Mouse (Mus musculus) forebrain, embryonic 13.5 days (tissue): ENCODE measurements around the gene Gm14862. TPM values are rescaled to one million over a fixed set of nuclear protein-coding genes. Genes with fewer than 3 reads are reported as not detected.

Experiments used
- ATAC-seq: fragments of 200-750 bp; cut with Nextera tagmentation; 2 replicates; pipeline ENCODE4 v1.8.0; 2017
- H3K27ac ChIP-seq: fragments of 300-500 bp; sonication (generic); 2 replicates; pipeline ENCODE4 v1.5.1; 2015; ENCODE audit warnings: inconsistent platforms, mild to moderate bottlenecking, moderate library complexity
- H3K27me3 ChIP-seq: fragments of 300-500 bp; sonication (generic); 2 replicates; pipeline ENCODE4 v1.6.1; 2015; ENCODE audit warnings: mild to moderate bottlenecking, inconsistent platforms
- H3K36me3 ChIP-seq: fragments of 300-500 bp; sonication (generic); 2 replicates; pipeline ENCODE4 v1.6.1; 2015; ENCODE audit warnings: mild to moderate bottlenecking, inconsistent platforms; ENCODE audit not compliant: poor library complexity, severe bottlenecking
- H3K4me1 ChIP-seq: fragments of 300-500 bp; sonication (generic); 2 replicates; pipeline ENCODE4 v1.6.1; 2015; ENCODE audit warnings: inconsistent platforms
- H3K4me2 ChIP-seq: fragments of 300-500 bp; sonication (generic); 2 replicates; pipeline ENCODE4 v1.6.1; 2015; ENCODE audit warnings: inconsistent platforms, mild to moderate bottlenecking, moderate library complexity
- H3K4me3 ChIP-seq: fragments of 300-500 bp; sonication (generic); 2 replicates; pipeline ENCODE4 v1.5.1; 2015; ENCODE audit warnings: mild to moderate bottlenecking, inconsistent platforms
- H3K9ac ChIP-seq: fragments of 300-500 bp; sonication (generic); 2 replicates; pipeline ENCODE4 v1.6.1; 2015; ENCODE audit warnings: mild to moderate bottlenecking, inconsistent platforms
- H3K9me3 ChIP-seq: fragments of 300-500 bp; sonication (generic); replicated peaks from 2 replicates; pipeline ENCODE4 v1.6.1; 2016; ENCODE audit warnings: inconsistent platforms
- WGBS: fragments of 180-500 bp; shearing (Covaris S2); methylation state at CpG from one replicate; pipeline ENCODE4 v1.1.7; 2015; 5-methylcytosine and 5-hydroxymethylcytosine counted together
- polyA plus RNA-seq: library from polyadenylated mRNA; unstranded; fragments of >200 nt; fragmentation: Nextera tagmentation; extraction: Ambion mirVana; gene quantifications from 2 replicates; pipeline ENCODE4 v1.2.1, GENCODE M21; 2015

Gene Gm14862
- polyA plus RNA-seq, 1 experiment from 2014 or later = not detected

DNA sequence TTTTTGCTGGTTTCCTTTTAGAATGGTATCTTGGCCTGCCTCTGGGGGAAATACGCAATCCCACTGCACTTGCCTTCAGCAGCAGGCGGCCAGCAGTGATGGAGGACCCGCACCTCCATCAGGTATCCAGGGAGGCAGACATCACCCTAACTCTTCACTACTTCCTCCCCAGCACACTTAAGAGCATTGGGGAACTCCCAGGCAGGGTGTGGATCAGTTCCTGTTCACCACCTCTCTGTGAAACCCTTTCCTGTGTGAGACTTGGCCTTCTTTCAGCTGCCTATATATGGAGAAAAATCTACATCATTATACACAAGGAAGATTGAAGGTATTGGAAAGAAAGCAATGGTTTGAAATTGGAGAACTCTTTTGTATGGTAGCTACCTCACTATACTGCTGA lies 37.1 kb downstream of the Gm14862 start:
- H3K27ac ChIP-seq = no peak overlapping the region
- H3K4me3 ChIP-seq = no peak overlapping the region
- H3K9me3 ChIP-seq = no peaks in the 10 kb centered on the region
- H3K9ac ChIP-seq = no peak overlapping the region
- no peak overlapping the region for H3K4me2 ChIP-seq
- no peaks in the 10 kb centered on the region for H3K27me3 ChIP-seq
- WGBS = 90% methylated on average over 3 of the region's 3 CpGs
- H3K36me3 ChIP-seq = no peaks in the 10 kb centered on the region
- H3K4me1 ChIP-seq = no peaks in the 10 kb centered on the region
- ATAC-seq = no peak

DNA sequence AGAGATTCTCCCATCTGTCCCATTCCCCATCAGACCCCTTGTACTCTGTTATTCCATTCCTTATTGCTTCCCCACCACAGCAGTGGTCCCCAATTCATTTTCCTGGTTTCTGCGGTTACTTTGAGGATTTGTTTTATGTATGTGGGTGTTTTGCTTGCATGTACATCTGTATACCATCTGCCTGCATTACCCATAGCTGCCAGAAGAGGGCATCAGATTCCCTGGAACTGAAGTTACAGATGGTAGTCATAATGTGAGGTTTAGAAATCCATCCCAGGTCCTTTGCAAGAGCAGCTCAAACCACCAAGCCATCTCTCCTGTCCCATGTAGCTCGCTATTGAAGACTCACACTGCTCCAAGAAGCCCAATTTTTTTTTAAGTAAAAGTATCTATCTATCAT lies 40.5 kb downstream of the Gm14862 start:
- no peak for ATAC-seq
- Histone ChIP-seq H3K4me3 (no peak overlapping the region), H3K9ac (no peak overlapping the region), H3K27ac (no peak overlapping the region), H3K4me1 (no peaks in the 10 kb centered on the region), H3K4me2 (no peak overlapping the region), H3K36me3 (no peaks in the 10 kb centered on the region), H3K9me3 (no peaks in the 10 kb centered on the region), H3K27me3 (no peaks in the 10 kb centered on the region)
- WGBS = 76% methylated on average over 2 of the region's 2 CpGs

DNA sequence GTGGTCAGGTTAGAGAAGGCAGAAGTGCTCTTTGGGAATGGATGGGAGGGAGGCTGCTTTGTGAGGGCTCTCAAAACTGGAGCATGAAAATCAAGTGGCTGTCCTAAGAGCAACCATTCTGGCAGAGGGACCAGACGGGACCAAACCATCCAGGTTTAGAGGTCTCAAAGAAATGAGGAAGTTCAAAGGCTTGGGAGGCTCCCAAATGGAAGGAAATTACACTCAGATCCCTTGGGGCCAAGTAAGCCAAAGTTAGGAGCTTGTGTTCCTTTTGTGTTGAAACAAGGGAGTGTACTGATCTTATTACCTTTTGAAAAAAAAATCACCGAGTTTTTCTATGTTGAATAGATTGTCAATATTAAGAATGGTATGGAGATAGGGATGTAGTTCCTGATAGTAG lies 51.6 kb downstream of the Gm14862 start:
- no peak overlapping the region for H3K4me3 ChIP-seq
- no peaks in the 10 kb centered on the region for H3K27me3 ChIP-seq
- no peaks in the 10 kb centered on the region for H3K9me3 ChIP-seq
- H3K9ac ChIP-seq = no peak overlapping the region
- no peak overlapping the region for H3K4me2 ChIP-seq
- no peaks in the 10 kb centered on the region; the same call in 1 of the 2 replicates for H3K4me1 ChIP-seq
- WGBS = 75% methylated on average over 2 of the region's 2 CpGs
- ATAC-seq = no peak
- H3K27ac ChIP-seq = no peak overlapping the region
- H3K36me3 ChIP-seq = no peaks in the 10 kb centered on the region

DNA sequence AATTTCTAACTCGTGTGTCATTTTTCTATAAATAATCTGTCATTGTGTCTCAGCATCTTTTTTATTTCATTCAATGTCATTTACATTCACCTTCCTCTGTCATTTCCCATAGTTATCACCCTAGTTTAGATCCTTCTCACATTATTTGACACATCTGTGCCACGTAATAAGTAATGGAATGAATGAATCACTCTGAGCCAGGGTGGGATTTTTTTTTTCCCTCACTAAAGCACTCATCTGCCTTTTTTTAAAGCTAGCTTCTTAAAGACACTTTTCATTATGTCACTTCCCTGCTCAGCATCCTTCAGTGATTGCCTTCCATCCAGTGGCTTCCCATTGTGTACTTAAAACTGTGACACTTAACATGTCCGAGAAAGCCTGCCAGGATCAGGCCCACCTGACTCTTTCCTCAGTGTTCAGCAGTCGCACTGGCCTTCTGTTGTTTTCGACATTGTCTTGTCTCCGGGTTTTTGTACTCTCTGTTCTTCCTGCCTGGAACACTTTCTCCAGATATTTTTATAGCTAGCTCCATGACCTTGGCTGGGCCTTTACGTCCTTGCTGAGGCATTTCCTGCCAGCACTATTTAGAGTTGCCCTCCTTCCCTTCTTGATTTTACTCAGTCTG lies 53.8 kb downstream of the Gm14862 start:
- ATAC-seq = no peak
- H3K27me3 ChIP-seq = no peaks in the 10 kb centered on the region
- 45% methylated on average over 7 of the region's 7 CpGs for WGBS
- peak overlapping the region; percentile 19; the same call in 1 of the 2 replicates for H3K4me3 ChIP-seq
- H3K4me2 ChIP-seq = peak overlapping the region; percentile 40
- no peak overlapping the region for H3K9ac ChIP-seq
- H3K36me3 ChIP-seq = no peaks in the 10 kb centered on the region
- H3K9me3 ChIP-seq = no peaks in the 10 kb centered on the region
- H3K27ac ChIP-seq = peak overlapping the region; percentile 54; the same call in 1 of the 2 replicates
- H3K4me1 ChIP-seq = no peaks in the 10 kb centered on the region; the same call in 1 of the 2 replicates

DNA sequence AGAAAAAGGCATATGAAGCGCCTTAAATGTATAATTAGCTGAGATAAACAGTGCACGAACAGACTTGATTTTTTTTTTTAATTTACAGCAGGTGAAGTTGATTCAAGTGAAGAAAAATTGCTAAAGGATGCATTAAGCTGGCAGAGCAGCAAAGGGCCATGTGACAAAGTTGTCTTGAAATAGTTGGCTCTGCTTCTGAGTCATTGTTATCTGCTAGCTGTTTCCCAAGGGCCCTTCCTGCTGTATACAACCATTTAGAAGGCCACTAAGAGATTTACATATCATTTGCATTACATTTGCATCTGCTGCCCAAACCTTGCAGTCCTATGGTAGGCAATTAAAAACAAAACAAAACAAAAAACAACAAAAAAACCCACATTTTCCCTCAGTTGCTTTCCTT lies 54.7 kb downstream of the Gm14862 start:
- H3K9ac ChIP-seq = no peak overlapping the region
- H3K36me3 ChIP-seq = no peaks in the 10 kb centered on the region
- H3K4me2 ChIP-seq = peak overlapping the region; percentile 40
- H3K9me3 ChIP-seq = no peaks in the 10 kb centered on the region
- ATAC-seq = peak; percentile 72
- peak overlapping the region; percentile 19 for H3K4me3 ChIP-seq
- H3K27ac ChIP-seq = peak overlapping the region; percentile 54; the same call in 1 of the 2 replicates
- WGBS = 48% methylated on average over 2 of the region's 2 CpGs
- no peaks in the 10 kb centered on the region for H3K27me3 ChIP-seq
- H3K4me1 ChIP-seq = no peaks in the 10 kb centered on the region; the same call in 1 of the 2 replicates

Other genes with a start within 250 kb of the Gm14862 start
- gene Fthl17e, start 223.4 kb downstream of the Gm14862 start, polyA plus RNA-seq = not detected in 2 replicates
- gene Fthl17f, start 193.9 kb downstream of the Gm14862 start, polyA plus RNA-seq = not detected in 2 replicates
- not detected in 2 replicates for gene 4930402K13Rik, start 152.3 kb downstream of the Gm14862 start, polyA plus RNA-seq
- 3.8 and 4.7 TPM in 2 replicates for gene Lancl3, start 57.0 kb downstream of the Gm14862 start, polyA plus RNA-seq
- 2.5 and 3.1 TPM in 2 replicates for gene Xk, start 15.9 kb upstream of the Gm14862 start, polyA plus RNA-seq
- not detected in 2 replicates for gene H2al1m, start 26.9 kb upstream of the Gm14862 start, polyA plus RNA-seq
- gene H2al1k, start 93.7 kb upstream of the Gm14862 start, polyA plus RNA-seq = not detected in 2 replicates
- gene Cybb, start 230.9 kb upstream of the Gm14862 start, polyA plus RNA-seq = 0.27 and 0.63 TPM in 2 replicates